Mouse (Mus musculus) myocyte (in vitro differentiated cells): Measurements from ENCODE around the gene Slc26a6. TPM values are rescaled to one million over a fixed set of nuclear protein-coding genes. Genes with fewer than 3 reads are reported as not detected.
A peak's percentile ranks its signal among the peaks of the same experiment; 100 is the strongest.

Source experiments
- H3K27me3 ChIP-seq: one replicate; pipeline ENCODE4 v1.6.1; 2011; ENCODE audit not compliant: control insufficient read depth, insufficient read depth, insufficient read length
- H3K36me3 ChIP-seq: one replicate; pipeline ENCODE4 v1.6.1; 2011; ENCODE audit not compliant: control insufficient read depth, insufficient read depth
- H3K4me2 ChIP-seq: one replicate; pipeline ENCODE4 v1.6.1; 2011; ENCODE audit warnings: low read depth, control low read depth
- H3K4me3 ChIP-seq: one replicate; pipeline ENCODE4 v1.5.1; 2011; ENCODE audit warnings: mild to moderate bottlenecking, control low read depth, moderate library complexity
- H3K79me2 ChIP-seq: one replicate; pipeline ENCODE4 v1.6.1; 2011; ENCODE audit not compliant: control insufficient read depth, insufficient read depth
- H3ac ChIP-seq: one replicate; pipeline ENCODE4 v1.6.1; 2011; ENCODE audit not compliant: control insufficient read depth, insufficient read length
- CEBPB ChIP-seq: IDR thresholded peaks from 2 replicates; pipeline ENCODE4 v1.6.1; 2011; ENCODE audit warnings: mild to moderate bottlenecking, moderate library complexity; ENCODE audit not compliant: poor library complexity, insufficient read depth, severe bottlenecking
- E2F4 ChIP-seq: IDR thresholded peaks from one replicate; pipeline ENCODE4 v1.6.1; 2011; ENCODE audit warnings: mild to moderate bottlenecking, control low read depth, moderate library complexity; ENCODE audit not compliant: insufficient read depth
- MAX ChIP-seq: IDR thresholded peaks from one replicate; pipeline ENCODE4 v1.6.1; 2011; ENCODE audit warnings: low read depth, mild to moderate bottlenecking, control low read depth
- MYOD1 ChIP-seq, 3 experiments: IDR thresholded peaks; one replicate each; pipeline ENCODE4 v1.6.1; 2011; ENCODE audit warnings: control low read depth in 2 of 3, low read depth in 2 of 3, mild to moderate bottlenecking in 2 of 3, moderate library complexity in 1 of 3; ENCODE audit not compliant: insufficient read length in 2 of 3, control insufficient read depth in 1 of 3
- MYOG ChIP-seq, 3 experiments: IDR thresholded peaks; one replicate each; pipeline ENCODE4 v1.6.1; 2011; ENCODE audit warnings: control low read depth in 2 of 3, low read depth in 2 of 3, mild to moderate bottlenecking in 2 of 3; ENCODE audit not compliant: insufficient read length in 2 of 3, control insufficient read depth in 1 of 3, insufficient read depth in 1 of 3
- POLR2A ChIP-seq: IDR thresholded peaks from one replicate; pipeline ENCODE4 v1.6.1; 2011; ENCODE audit warnings: low read depth, mild to moderate bottlenecking, control low read depth, moderate library complexity; ENCODE audit not compliant: insufficient read length
- POLR2AphosphoS2 ChIP-seq: IDR thresholded peaks from one replicate; pipeline ENCODE4 v1.6.1; 2011; ENCODE audit warnings: low read depth, control low read depth; ENCODE audit not compliant: insufficient read length
- REST ChIP-seq: IDR thresholded peaks from one replicate; pipeline ENCODE4 v1.6.1; 2011; ENCODE audit warnings: mild to moderate bottlenecking, control low read depth, moderate library complexity; ENCODE audit not compliant: insufficient read depth, insufficient read length
- SRF ChIP-seq: IDR thresholded peaks from one replicate; pipeline ENCODE4 v1.6.1; 2011; ENCODE audit warnings: low read depth; ENCODE audit not compliant: control insufficient read depth, insufficient read length
- TCF12 ChIP-seq: IDR thresholded peaks from one replicate; pipeline ENCODE4 v1.6.1; 2011; ENCODE audit warnings: mild to moderate bottlenecking, control low read depth; ENCODE audit not compliant: poor library complexity, insufficient read depth, severe bottlenecking
- TCF3 ChIP-seq: IDR thresholded peaks from one replicate; pipeline ENCODE4 v1.6.1; 2011; ENCODE audit warnings: low read depth, control low read depth; ENCODE audit not compliant: insufficient read length
- USF1 ChIP-seq: IDR thresholded peaks from one replicate; pipeline ENCODE4 v1.6.1; 2011; ENCODE audit warnings: low read depth, mild to moderate bottlenecking, control low read depth, moderate library complexity
- polyA plus RNA-seq: library from polyadenylated mRNA; unstranded; fragments of >200 nt; fragmentation: generic; extraction: Trizol; gene quantifications from one replicate; pipeline ENCODE4 v1.2.1, GENCODE M21; 2012; ENCODE audit warnings: missing spikeins

Gene Slc26a6
- polyA plus RNA-seq, 1 experiment, result 18.8 TPM

DNA sequence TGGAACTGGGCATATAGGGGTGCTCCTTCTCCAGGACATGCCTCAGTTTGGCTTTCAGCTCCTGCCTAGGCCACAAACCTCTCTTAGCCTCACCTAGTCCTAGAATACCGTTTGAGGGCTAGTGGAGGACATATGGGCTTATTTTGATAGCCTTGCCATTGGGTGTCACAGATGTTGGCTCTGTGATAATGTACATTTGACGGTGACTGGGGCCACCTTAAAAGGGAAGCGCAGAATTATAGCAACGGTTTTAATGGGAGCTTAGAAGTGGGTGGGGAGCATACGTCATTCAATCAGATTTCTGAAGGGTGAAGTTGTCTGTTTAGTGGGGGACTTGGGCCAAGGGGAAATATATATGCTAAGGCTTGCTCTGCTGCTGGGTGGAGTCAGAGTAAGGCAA lies 92.5 kb downstream of the Slc26a6 start:
- peaks cover 8% of the 10 kb centered on the region for H3K79me2 ChIP-seq
- no peak overlapping the region for H3K4me2 ChIP-seq
- H3ac ChIP-seq, result no peak overlapping the region
- TF ChIP-seq MYOG (IDR thresholded peaks at IDR 0.05; ENCODE audit: control insufficient read depth in 1 of 3, insufficient read depth in 1 of 3, insufficient read length in 2 of 3, low read depth in 2 of 3), result no peak
- no peak for TF ChIP-seq MYOD1 (IDR thresholded peaks at IDR 0.05; ENCODE audit: control insufficient read depth in 1 of 3, insufficient read length in 2 of 3, low read depth in 2 of 3)
- TF ChIP-seq TCF12, result no peak
- TF ChIP-seq SRF, result no peak
- no peak for TF ChIP-seq CEBPB
- TF ChIP-seq E2F4, result no peak
- no peak for TF ChIP-seq MAX
- TF ChIP-seq POLR2A, result no peak
- TF ChIP-seq USF1, result no peak
- TF ChIP-seq POLR2AphosphoS2, result no peak
- TF ChIP-seq REST, result no peak
- no peak for TF ChIP-seq TCF3
- H3K36me3 ChIP-seq, result peaks cover 37% of the 10 kb centered on the region
- H3K4me3 ChIP-seq, result no peak overlapping the region
- H3K27me3 ChIP-seq, result no peaks in the 10 kb centered on the region

- no peaks in the 10 kb centered on the region for H3K27me3 ChIP-seq
- H3ac ChIP-seq, result no peak overlapping the region
- H3K4me2 ChIP-seq, result no peak overlapping the region
- no peak overlapping the region for H3K4me3 ChIP-seq
- H3K79me2 ChIP-seq, result no peaks in the 10 kb centered on the region
- peaks cover 21% of the 10 kb centered on the region for H3K36me3 ChIP-seq
- TF ChIP-seq TCF12 (no peak), CEBPB (no peak), MYOG (IDR thresholded peaks at IDR 0.05; ENCODE audit: control insufficient read depth in 1 of 3, insufficient read depth in 1 of 3, insufficient read length in 2 of 3, low read depth in 2 of 3) (no peak), MYOD1 (IDR thresholded peaks at IDR 0.05; ENCODE audit: control insufficient read depth in 1 of 3, insufficient read length in 2 of 3, low read depth in 2 of 3) (no peak), E2F4 (no peak), POLR2A (no peak)
Observed at GRCm38 (mm10) chr9:108949231-108949966, 96.3 kb downstream of the Slc26a6 start.

- Histone ChIP-seq H3K4me3 (no peak overlapping the region), H3K79me2 (no peaks in the 10 kb centered on the region), H3ac (no peak overlapping the region), H3K27me3 (no peaks in the 10 kb centered on the region), H3K4me2 (no peak overlapping the region), H3K36me3 (peaks cover 19% of the 10 kb centered on the region)
- TF ChIP-seq POLR2AphosphoS2, result no peak
- no peak for TF ChIP-seq MAX
- TF ChIP-seq USF1, result no peak
Observed at GRCm38 (mm10) chr9:108949967-108950728, 97.1 kb downstream of the Slc26a6 start.

DNA sequence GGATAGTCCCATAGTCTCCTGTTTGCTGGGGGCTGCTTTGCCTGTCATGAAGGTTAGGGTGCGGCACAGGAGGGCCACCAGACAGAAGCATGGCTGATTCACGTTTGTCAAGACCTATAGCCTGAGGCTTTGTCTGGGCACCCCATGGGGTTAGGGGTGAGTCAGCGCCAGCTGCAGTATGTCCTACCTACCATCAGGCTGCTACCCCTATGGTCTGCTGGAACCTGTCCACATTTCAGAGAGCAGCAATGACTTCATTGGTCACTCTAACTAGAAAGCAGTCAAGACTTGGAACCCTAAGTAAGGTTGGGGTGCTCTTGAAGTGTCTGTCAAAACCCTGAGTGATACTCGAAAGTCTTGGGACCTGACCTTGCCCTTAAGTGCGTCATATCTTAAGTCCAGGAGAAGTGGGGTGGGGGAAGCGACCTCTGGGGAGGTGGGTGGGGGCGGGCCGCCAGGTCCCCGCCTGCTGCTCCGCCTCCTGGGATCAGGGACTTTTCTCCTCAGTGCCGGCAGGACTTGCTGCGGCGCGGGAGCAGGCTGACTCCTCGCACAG lies 100.1 kb downstream of the Slc26a6 start, which contains the start of gene Col7a1:
Col7a1 (plus strand) TSS at position 506 of the 556 bp plus-strand sequence.
- H3K27me3 ChIP-seq, result no peaks in the 10 kb centered on the region

More for the DNA sequence above, 100.1 kb downstream of the Slc26a6 start, which contains the start of gene Col7a1:
- Histone ChIP-seq H3K79me2 (no peaks in the 10 kb centered on the region), H3ac (no peak within 1 kb of the TSS), H3K36me3 (no peaks in the 10 kb centered on the region), H3K4me2 (peak within 1 kb of the TSS; percentile 60), H3K4me3 (peak within 1 kb of the TSS; percentile 11)
- TF ChIP-seq E2F4 (no peak), MYOG (IDR thresholded peaks at IDR 0.05; ENCODE audit: control insufficient read depth in 1 of 3, insufficient read depth in 1 of 3, insufficient read length in 2 of 3, low read depth in 2 of 3) (no peak), MYOD1 (IDR thresholded peaks at IDR 0.05; ENCODE audit: control insufficient read depth in 1 of 3, insufficient read length in 2 of 3, low read depth in 2 of 3) (peak in 2 of 3 experiments; percentile 48 to 81), MAX (no peak), TCF3 (no peak), TCF12 (no peak), CEBPB (no peak), USF1 (no peak)
